Mouse (Mus musculus) heart, postnatal 0 days (tissue): ENCODE results near the gene Pdlim4.

Source experiments
- CTCF ChIP-seq: IDR thresholded peaks from 2 replicates; pipeline ENCODE4 v1.5.1; 2016; ENCODE audit warnings: antibody characterized with exemption, control low read depth, low read depth
- EP300 ChIP-seq: IDR thresholded peaks from 2 replicates; pipeline ENCODE4 v1.6.1; 2016; ENCODE audit warnings: antibody characterized with exemption, low read depth

GRCm38 (mm10) chr11:54071726-54072445 lies 3.1 kb upstream of the Pdlim4 start:
- TF ChIP-seq CTCF (no peak), EP300 (no peak)
